Mouse (Mus musculus): Measurements from ENCODE around the gene Hist1h4c. TPM values are rescaled to one million over a fixed set of nuclear protein-coding genes. Genes with fewer than 3 reads are reported as not detected.

Hist1h4c gene
- polyA plus RNA-seq, 1 experiment, result 20.6 TPM

DNA sequence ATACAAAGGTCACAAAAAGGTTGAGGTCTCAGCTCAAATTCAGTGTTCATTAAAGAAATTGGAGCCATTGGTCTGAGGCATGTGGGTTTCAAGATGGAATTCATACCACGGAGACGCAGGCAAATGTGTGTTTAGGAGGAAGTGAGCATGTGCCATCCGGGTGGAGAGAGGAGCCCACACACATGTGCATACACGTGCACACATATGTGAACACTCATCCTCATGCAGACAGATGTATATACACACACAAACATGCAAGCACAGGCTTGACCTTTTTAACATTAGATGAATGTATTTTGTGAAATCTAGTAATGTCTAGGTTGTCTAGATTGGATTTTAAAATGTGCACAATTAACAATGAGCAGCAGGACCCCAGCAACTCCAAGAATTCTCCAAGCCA, 4.0 kb upstream of the Hist1h4c start:
- Histone ChIP-seq H3K27me3 (ENCODE audit: control insufficient read depth, insufficient read depth, low read length) (no peaks in the 10 kb centered on the region), H3K27ac (ENCODE audit: control insufficient read depth, insufficient read depth, low read depth, low read length) (no peak overlapping the region), H3K4me1 (ENCODE audit: control insufficient read depth, insufficient read depth, low read length) (no peaks in the 10 kb centered on the region; the same call in 1 of the 2 replicates), H3K4me3 (ENCODE audit: control insufficient read depth, low read depth, low read length) (no peak overlapping the region), H3K36me3 (ENCODE audit: control insufficient read depth, insufficient read depth, low read length) (no peaks in the 10 kb centered on the region)
- TF ChIP-seq CTCF (IDR thresholded peaks at IDR 0.05; ENCODE audit: control insufficient read depth, insufficient read depth, insufficient replicate concordance, low read depth, low read length) (no peak), POLR2A (IDR thresholded peaks at IDR 0.05; ENCODE audit: control insufficient read depth, low read depth, low read length) (no peak)

DNA sequence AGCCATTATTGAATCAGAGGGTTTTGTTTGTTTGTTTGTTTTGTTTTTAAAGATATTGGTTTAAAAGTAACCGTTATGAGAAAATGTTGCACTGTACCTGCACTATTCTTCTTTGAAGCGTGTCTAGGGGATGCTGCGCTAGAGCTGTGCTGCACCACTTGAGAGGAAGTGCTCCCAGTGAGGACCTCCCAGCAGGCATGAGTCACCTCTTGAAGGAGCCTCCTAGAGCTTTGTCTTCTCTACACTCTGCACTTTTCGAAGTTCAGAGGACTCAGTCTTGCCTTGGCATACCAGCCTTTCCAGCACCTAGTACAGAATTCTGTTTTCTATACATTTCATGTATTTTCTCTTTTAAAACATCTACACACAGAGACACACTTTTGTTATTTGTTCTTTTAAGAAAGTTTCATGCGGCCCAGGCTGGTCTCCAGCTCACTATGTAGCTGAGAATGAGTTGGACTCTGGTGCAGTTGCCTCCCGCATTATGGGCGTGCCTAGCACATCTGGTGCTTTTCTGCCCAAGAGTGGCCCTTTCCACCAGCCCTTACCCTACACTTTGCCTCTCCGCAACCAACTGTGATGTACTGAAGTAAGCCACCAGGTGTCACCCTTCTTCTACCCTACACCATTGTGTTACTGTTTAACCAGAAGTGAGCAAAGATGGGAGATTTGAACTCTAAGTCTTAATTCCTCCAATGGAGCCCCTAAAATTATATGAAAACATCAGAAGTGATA, 2.7 kb upstream of the Hist1h4c start:
- no peaks in the 10 kb centered on the region for H3K27me3 ChIP-seq (ENCODE audit: control insufficient read depth, insufficient read depth, low read length)
- TF ChIP-seq CTCF (IDR thresholded peaks at IDR 0.05; ENCODE audit: control insufficient read depth, insufficient read depth, insufficient replicate concordance, low read depth, low read length) (peak; percentile 30; the same call in 1 of the 2 replicates), POLR2A (IDR thresholded peaks at IDR 0.05; ENCODE audit: control insufficient read depth, low read depth, low read length) (no peak)
- no peak overlapping the region for H3K4me3 ChIP-seq (ENCODE audit: control insufficient read depth, low read depth, low read length)
- peaks cover 5% of the 10 kb centered on the region for H3K4me1 ChIP-seq (ENCODE audit: control insufficient read depth, insufficient read depth, low read length)
- H3K27ac ChIP-seq (ENCODE audit: control insufficient read depth, insufficient read depth, low read depth, low read length), result no peak overlapping the region
- H3K36me3 ChIP-seq (ENCODE audit: control insufficient read depth, insufficient read depth, low read length), result no peaks in the 10 kb centered on the region

- Histone ChIP-seq H3K27ac (ENCODE audit: control insufficient read depth, insufficient read depth, low read depth, low read length) (no peak overlapping the region), H3K4me3 (ENCODE audit: control insufficient read depth, low read depth, low read length) (no peak overlapping the region), H3K4me1 (ENCODE audit: control insufficient read depth, insufficient read depth, low read length) (peaks cover 13% of the 10 kb centered on the region), H3K36me3 (ENCODE audit: control insufficient read depth, insufficient read depth, low read length) (no peaks in the 10 kb centered on the region), H3K27me3 (ENCODE audit: control insufficient read depth, insufficient read depth, low read length) (no peaks in the 10 kb centered on the region)
- TF ChIP-seq CTCF (IDR thresholded peaks at IDR 0.05; ENCODE audit: control insufficient read depth, insufficient read depth, insufficient replicate concordance, low read depth, low read length), result no peak
- TF ChIP-seq POLR2A (IDR thresholded peaks at IDR 0.05; ENCODE audit: control insufficient read depth, low read depth, low read length), result no peak
These were observed 1.5 kb upstream of the Hist1h4c start for GRCm38 (mm10) chr13:23699767-23700166.

DNA sequence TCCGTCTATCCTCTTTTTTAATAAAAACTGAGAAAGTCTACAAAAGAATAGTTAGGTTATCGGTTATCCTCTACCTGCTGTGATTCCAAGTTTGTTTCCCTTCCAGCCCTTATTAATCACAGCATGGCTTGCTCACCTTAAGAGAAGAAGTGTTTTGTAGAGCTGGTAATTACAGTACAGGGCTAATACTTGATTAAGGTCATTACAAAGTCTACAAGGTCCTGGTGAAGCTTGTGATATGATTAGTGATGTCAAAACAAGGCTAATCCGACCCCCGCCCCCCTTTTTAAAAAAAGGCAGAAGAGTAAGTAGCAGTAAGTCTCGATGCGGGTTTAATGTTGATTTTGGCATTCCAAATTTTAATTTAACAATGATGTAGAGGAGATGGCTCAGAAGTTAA, 742 bp upstream of the Hist1h4c start:
- Histone ChIP-seq H3K27me3 (ENCODE audit: control insufficient read depth, insufficient read depth, low read length) (no peaks in the 10 kb centered on the region), H3K27ac (ENCODE audit: control insufficient read depth, insufficient read depth, low read depth, low read length) (no peak overlapping the region), H3K4me3 (ENCODE audit: control insufficient read depth, low read depth, low read length) (no peak overlapping the region), H3K36me3 (ENCODE audit: control insufficient read depth, insufficient read depth, low read length) (no peaks in the 10 kb centered on the region), H3K4me1 (ENCODE audit: control insufficient read depth, insufficient read depth, low read length) (peaks cover 13% of the 10 kb centered on the region)
- TF ChIP-seq CTCF (IDR thresholded peaks at IDR 0.05; ENCODE audit: control insufficient read depth, insufficient read depth, insufficient replicate concordance, low read depth, low read length), result no peak
- no peak for TF ChIP-seq POLR2A (IDR thresholded peaks at IDR 0.05; ENCODE audit: control insufficient read depth, low read depth, low read length)

DNA sequence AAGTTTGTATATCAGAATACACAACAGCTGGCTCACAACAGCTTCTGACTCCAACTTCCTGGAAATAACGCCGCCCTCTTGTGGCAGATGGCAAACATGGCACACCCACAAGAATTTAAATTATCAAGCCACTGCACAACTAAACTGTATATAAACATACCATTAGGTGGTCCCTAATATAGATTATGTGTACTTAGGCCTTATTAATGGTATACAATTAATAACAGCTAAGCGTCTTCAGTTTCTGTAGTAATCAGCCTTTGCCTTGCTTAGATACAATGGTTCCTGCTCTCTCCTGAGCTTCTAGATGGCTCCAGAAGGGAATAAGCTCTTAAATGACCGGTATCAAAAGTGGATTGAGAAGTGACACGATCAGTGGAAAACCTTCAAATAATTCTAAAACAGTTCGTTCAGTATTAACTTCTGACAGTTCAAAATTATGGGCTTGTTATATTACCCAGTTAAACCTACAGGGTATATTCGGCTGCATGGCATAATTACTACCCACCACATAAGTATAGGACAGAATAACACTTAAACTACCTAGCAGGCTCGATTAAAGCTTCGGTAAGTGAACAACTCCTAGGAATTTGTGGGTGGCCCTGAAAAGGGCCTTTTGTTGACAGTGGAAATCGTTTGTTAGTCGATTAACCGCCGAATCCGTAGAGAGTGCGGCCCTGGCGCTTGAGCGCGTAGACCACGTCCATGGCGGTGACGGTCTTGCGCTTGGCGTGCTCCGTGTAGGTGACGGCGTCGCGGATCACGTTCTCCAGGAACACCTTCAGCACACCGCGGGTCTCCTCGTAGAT, 559 bp downstream of the Hist1h4c start:
- H3K4me1 ChIP-seq (ENCODE audit: control insufficient read depth, insufficient read depth, low read length), result peaks cover 13% of the 10 kb centered on the region
- no peak for TF ChIP-seq CTCF (IDR thresholded peaks at IDR 0.05; ENCODE audit: control insufficient read depth, insufficient read depth, insufficient replicate concordance, low read depth, low read length)
- no peak for TF ChIP-seq POLR2A (IDR thresholded peaks at IDR 0.05; ENCODE audit: control insufficient read depth, low read depth, low read length)
- H3K27ac ChIP-seq (ENCODE audit: control insufficient read depth, insufficient read depth, low read depth, low read length), result peak overlapping the region; percentile 89
- no peaks in the 10 kb centered on the region for H3K36me3 ChIP-seq (ENCODE audit: control insufficient read depth, insufficient read depth, low read length)
- H3K27me3 ChIP-seq (ENCODE audit: control insufficient read depth, insufficient read depth, low read length), result no peaks in the 10 kb centered on the region
- peak overlapping the region; percentile 89 for H3K4me3 ChIP-seq (ENCODE audit: control insufficient read depth, low read depth, low read length)

DNA sequence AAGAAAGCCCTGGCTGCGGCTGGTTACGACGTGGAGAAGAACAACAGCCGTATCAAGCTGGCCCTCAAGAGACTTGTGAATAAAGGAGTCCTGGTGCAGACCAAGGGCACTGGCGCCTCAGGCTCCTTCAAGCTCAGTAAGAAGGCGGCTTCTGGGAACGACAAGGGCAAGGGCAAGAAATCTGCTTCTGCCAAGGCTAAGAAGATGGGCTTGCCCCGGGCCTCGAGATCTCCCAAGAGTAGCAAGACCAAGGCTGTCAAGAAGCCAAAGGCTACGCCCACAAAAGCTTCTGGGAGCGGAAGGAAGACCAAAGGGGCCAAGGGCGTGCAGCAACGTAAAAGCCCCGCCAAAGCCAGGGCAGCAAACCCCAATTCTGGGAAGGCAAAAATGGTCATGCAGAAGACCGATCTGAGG, 2.2 kb downstream of the Hist1h4c start:
- TF ChIP-seq CTCF (IDR thresholded peaks at IDR 0.05; ENCODE audit: control insufficient read depth, insufficient read depth, insufficient replicate concordance, low read depth, low read length), result no peak
- TF ChIP-seq POLR2A (IDR thresholded peaks at IDR 0.05; ENCODE audit: control insufficient read depth, low read depth, low read length), result no peak
- peak overlapping the region; percentile 76 for H3K4me3 ChIP-seq (ENCODE audit: control insufficient read depth, low read depth, low read length)

GRCm38 (mm10) chr13:23695514-23695913, 2.7 kb downstream of the Hist1h4c start, which contains the start of gene Hist1h1t:
Gene Hist1h1t (plus strand): TSS chr13:23695814.
- Histone ChIP-seq H3K27me3 (ENCODE audit: control insufficient read depth, insufficient read depth, low read length) (no peaks in the 10 kb centered on the region), H3K4me3 (ENCODE audit: control insufficient read depth, low read depth, low read length) (peak within 1 kb of the TSS; percentile 76)
- TF ChIP-seq CTCF (IDR thresholded peaks at IDR 0.05; ENCODE audit: control insufficient read depth, insufficient read depth, insufficient replicate concordance, low read depth, low read length) (no peak), POLR2A (IDR thresholded peaks at IDR 0.05; ENCODE audit: control insufficient read depth, low read depth, low read length) (no peak; the same call in 1 of the 2 replicates)

More for the DNA sequence above, 2.2 kb downstream of the Hist1h4c start:
- Histone ChIP-seq H3K36me3 (ENCODE audit: control insufficient read depth, insufficient read depth, low read length) (no peaks in the 10 kb centered on the region), H3K4me1 (ENCODE audit: control insufficient read depth, insufficient read depth, low read length) (peaks cover 13% of the 10 kb centered on the region), H3K27ac (ENCODE audit: control insufficient read depth, insufficient read depth, low read depth, low read length) (peak overlapping the region; percentile 93), H3K27me3 (ENCODE audit: control insufficient read depth, insufficient read depth, low read length) (no peaks in the 10 kb centered on the region)

More at GRCm38 (mm10) chr13:23695514-23695913, 2.7 kb downstream of the Hist1h4c start, which contains the start of gene Hist1h1t:
- Histone ChIP-seq H3K27ac (ENCODE audit: control insufficient read depth, insufficient read depth, low read depth, low read length) (peak within 1 kb of the TSS; percentile 93), H3K36me3 (ENCODE audit: control insufficient read depth, insufficient read depth, low read length) (no peaks in the 10 kb centered on the region), H3K4me1 (ENCODE audit: control insufficient read depth, insufficient read depth, low read length) (peaks cover 13% of the 10 kb centered on the region)

All from testis, adult 2 months (tissue).